Mouse (Mus musculus): ENCODE results near the gene Gm14459. TPM values are rescaled to one million over a fixed set of nuclear protein-coding genes. Genes with fewer than 3 reads are reported as not detected.
"Not testable (repeated sequence)": the region's sequence is repeated elsewhere in the genome, so short reads cannot be mapped to it uniquely, and the experiment has no call there.

The Gm14459 gene
- total RNA-seq (2017), result not detected in 3 replicates

DNA sequence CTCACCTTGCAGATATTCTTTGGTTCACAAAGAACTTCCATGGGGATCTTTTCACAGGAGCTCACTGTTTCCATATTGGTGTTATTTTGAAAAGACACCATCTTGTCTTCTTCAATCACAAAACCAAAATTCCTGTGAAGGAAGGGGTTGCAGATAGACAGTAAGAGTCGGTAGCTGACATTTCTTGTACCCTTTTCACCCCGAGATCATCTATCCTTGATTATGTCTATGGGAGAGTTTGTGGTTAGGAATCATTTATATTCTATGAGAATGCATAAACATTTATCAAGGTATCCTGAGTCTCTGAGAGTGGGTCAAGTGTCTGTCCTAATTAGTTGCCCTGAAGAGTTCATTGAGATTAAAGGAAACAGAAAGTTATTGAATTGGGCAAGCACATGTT, at the start of gene Gm14459:
Gm14459 (minus strand) TSS at position 101 of the 400 bp plus-strand sequence.
- ATAC-seq (replicated peaks; ENCODE audit: insufficient number of reproducible peaks, low FRiP score, low TSS enrichment, poor library complexity, severe bottlenecking), result no peak

DNA sequence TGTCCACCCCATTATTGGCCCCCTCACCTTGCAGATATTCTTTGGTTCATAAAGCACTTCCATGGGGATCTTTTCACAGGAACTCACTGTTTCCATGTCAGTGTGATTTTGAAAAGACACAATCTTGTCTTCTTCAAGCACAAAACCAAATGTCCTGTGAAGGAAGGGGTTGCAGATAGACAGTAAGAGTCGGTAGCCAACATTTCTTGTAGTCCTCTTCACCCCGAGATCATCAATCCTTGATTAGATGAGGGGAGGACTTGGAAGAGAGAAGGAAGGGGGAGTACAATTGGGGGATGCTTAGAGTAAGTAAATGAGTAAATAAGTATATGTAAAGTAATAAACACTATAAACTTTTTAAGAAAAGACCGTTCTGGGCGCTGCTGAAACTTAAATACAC, 23.4 kb upstream of the Gm14459 start, which contains the start of gene Ssxb6:
Ssxb6 (minus strand) TSS at position 101 of the 400 bp plus-strand sequence.
- ATAC-seq (replicated peaks; ENCODE audit: insufficient number of reproducible peaks, low FRiP score, low TSS enrichment, poor library complexity, severe bottlenecking), result not testable (repeated sequence)

Other genes with a start within 250 kb of the Gm14459 start
- gene Ssxb10, start 197.5 kb downstream of the Gm14459 start, total RNA-seq (2017), result not detected in 3 replicates
- gene Ssxb9, start 158.0 kb downstream of the Gm14459 start, total RNA-seq (2017), result not detected in 3 replicates
- not detected in 3 replicates for gene Ssxb1, start 111.6 kb downstream of the Gm14459 start, total RNA-seq (2017)
- gene Ssxb2, start 63.2 kb downstream of the Gm14459 start, total RNA-seq (2017), result not detected in 3 replicates
- gene Ssxb6, start 23.3 kb upstream of the Gm14459 start, total RNA-seq (2017), result not detected in 3 replicates
- not detected in 3 replicates for gene Ssxb3, start 66.9 kb upstream of the Gm14459 start, total RNA-seq (2017)
- not detected in 3 replicates for gene Ssxb8, start 165.9 kb upstream of the Gm14459 start, total RNA-seq (2017)
- not detected in 3 replicates for gene Ssx9, start 223.5 kb upstream of the Gm14459 start, total RNA-seq (2017)

Data from monocyte, adult 5-6 weeks (primary cell).